Comparison of ENCODE assay signal across 26 mouse cellular contexts in genomic region chr17:29311602-29312001, GRCm38 (mm10). TPM values are rescaled to one million over a fixed set of nuclear protein-coding genes. Genes with fewer than 3 reads are reported as not detected.
DNase-seq lines count a peak whose midpoint lies in the region; ATAC-seq lines count a peak whose summit lies in the region.
"Had no signal": no experiment of that assay in that cellular context is flagged by ENCODE, and none has a peak within 500 bp of the region (broad histone marks: within the 10 kb centered on the region; RNA-seq: fewer than 3 reads in every experiment).

No protein-coding gene starts in this region.

- intact Hi-C loops in left cerebral cortex, postnatal 25 days (cut with DNase I): no loop called here

- H3K4me2 ChIP-seq in kidney, embryonic 16.5 days (replicated peaks; ENCODE audit: low read depth, low read length): no peak overlapping the region
- H3K4me2 ChIP-seq: forebrain, embryonic 13.5 days; heart, embryonic 12.5 days; heart, embryonic 15.5 days; hindbrain, embryonic 13.5 days had no signal

- WGBS in kidney, embryonic 16.5 days: 91% methylated on average over 8 of the region's 8 CpGs

- no peaks in the 10 kb centered on the region for H3K27me3 ChIP-seq in kidney, embryonic 16.5 days (ENCODE audit: insufficient read depth, low read length)
- H3K27me3 ChIP-seq: forebrain, embryonic 13.5 days; heart, embryonic 12.5 days; heart, embryonic 15.5 days; hindbrain, embryonic 13.5 days; Patski had no signal

- no peak overlapping the region for H3K9ac ChIP-seq in kidney, embryonic 16.5 days (replicated peaks; ENCODE audit: low read length)
- H3K9ac ChIP-seq: forebrain, embryonic 13.5 days; heart, embryonic 12.5 days; heart, embryonic 15.5 days; hindbrain, embryonic 13.5 days had no signal

- DNase-seq in frontal cortex, postnatal 10 days (ENCODE audit: low spot score in 2 of 2): no peak
- DNase-seq in left cerebral cortex, postnatal 25 days (ENCODE audit: low spot score in 2 of 2): peak; percentile 39 to 69
- no peak for DNase-seq in left cerebral cortex, adult 18-20 months (ENCODE audit: low spot score in 2 of 2)
- DNase-seq in right cerebral cortex, adult 2 months (ENCODE audit: low spot score in 2 of 2): peak; percentile 26 to 44
- DNase-seq in right cerebral cortex, postnatal 4 days: no peak
- DNase-seq in brain, adult 2 months (ENCODE audit: low read depth, low spot score): peak; percentile 77
- DNase-seq: adrenal gland, adult 2 months; adrenal gland, postnatal 14 days; cerebellum, adult 18-20 months; cerebellum, adult 9-10 months; cerebellum, postnatal 14 days; gastrocnemius, postnatal 25 days; heart, adult 18-20 months; heart, postnatal 10 days; heart, postnatal 36 days had no signal

- H3K4me1 ChIP-seq in kidney, embryonic 16.5 days (ENCODE audit: insufficient read depth, low read length): peaks cover 9% of the 10 kb centered on the region
- H3K4me1 ChIP-seq: forebrain, embryonic 13.5 days had no signal

- H3K36me3 ChIP-seq in kidney, embryonic 16.5 days (ENCODE audit: insufficient read depth, low read length): no peaks in the 10 kb centered on the region; the same call in 1 of the 2 replicates
- H3K36me3 ChIP-seq: forebrain, embryonic 10.5 days; heart, embryonic 12.5 days; heart, embryonic 15.5 days; hindbrain, embryonic 10.5 days; hindbrain, embryonic 13.5 days had no signal

- ATAC-seq in frontal cortex, adult (ENCODE audit: low TSS enrichment): peak; percentile 87
- ATAC-seq in kidney, embryonic 16.5 days (ENCODE audit: low FRiP score, low TSS enrichment): no peak
- ATAC-seq: forebrain, embryonic 13.5 days; forebrain, embryonic 16.5 days; hindbrain, embryonic 16.5 days; Patski had no signal

- no peak overlapping the region for H3K27ac ChIP-seq in kidney, embryonic 16.5 days (ENCODE audit: low read length)
- H3K27ac ChIP-seq: forebrain, embryonic 10.5 days; forebrain, embryonic 13.5 days; heart, embryonic 15.5 days; hindbrain, embryonic 13.5 days had no signal

- H3K9me3 ChIP-seq in kidney, embryonic 16.5 days (ENCODE audit: low read length): peaks cover 6% of the 10 kb centered on the region; the same call in 1 of the 2 replicates
- H3K9me3 ChIP-seq: heart, embryonic 15.5 days; hindbrain, embryonic 13.5 days had no signal

- H3K4me3 ChIP-seq in kidney, embryonic 16.5 days (ENCODE audit: low read length): no peak overlapping the region
- H3K4me3 ChIP-seq: forebrain, embryonic 10.5 days; forebrain, embryonic 13.5 days; heart, embryonic 12.5 days; heart, embryonic 15.5 days; hindbrain, embryonic 10.5 days; hindbrain, embryonic 13.5 days had no signal

RNA-seq across cellular contexts. Expression of gene Pi16, which starts 5.9 kb away (rescaled TPM):
- total RNA-seq in left cerebral cortex, postnatal 25 days (2021): 1 to 10 TPM; 1.1 to 1.5 TPM
- total RNA-seq in left cerebral cortex, adult 18-20 months (2021): 1 to 10 TPM; 1.4 to 2.0 TPM
- polyA plus RNA-seq in kidney, embryonic 16.5 days (2015; fragmentation: Nextera tagmentation; extraction: Ambion mirVana): 2.4 and 3.1 TPM in 2 replicates
- polyA plus RNA-seq: Patski had no signal

RNA-seq across cellular contexts. Expression of gene Mtch1, which starts 36.1 kb away (rescaled TPM):
- total RNA-seq in left cerebral cortex, postnatal 25 days (2021): 100 to 1,000 TPM; 553 to 573 TPM
- total RNA-seq in left cerebral cortex, adult 18-20 months (2021): 100 to 1,000 TPM; 592 to 615 TPM
- 189 and 316 TPM in 2 replicates for polyA plus RNA-seq in kidney, embryonic 16.5 days (2015; fragmentation: Nextera tagmentation; extraction: Ambion mirVana)

RNA-seq across cellular contexts. Expression of gene BC004004, which starts 43.0 kb away (rescaled TPM):
- 10 to 100 TPM; 86.2 to 93.7 TPM for total RNA-seq in left cerebral cortex, postnatal 25 days (2021)
- total RNA-seq in left cerebral cortex, adult 18-20 months (2021): 100 to 1,000 TPM in 1 of 2 experiments, 10 to 100 TPM in 1; 95.0 to 100 TPM
- 85.6 TPM in 2 replicates for polyA plus RNA-seq in kidney, embryonic 16.5 days (2015; fragmentation: Nextera tagmentation; extraction: Ambion mirVana)

RNA-seq across cellular contexts. Expression of gene Ppil1, which starts 47.6 kb away (rescaled TPM):
- total RNA-seq in left cerebral cortex, postnatal 25 days (2021): 10 to 100 TPM; 19.7 to 20.8 TPM
- 10 to 100 TPM; 17.9 to 19.3 TPM for total RNA-seq in left cerebral cortex, adult 18-20 months (2021)
- polyA plus RNA-seq in kidney, embryonic 16.5 days (2015; fragmentation: Nextera tagmentation; extraction: Ambion mirVana): 167 and 186 TPM in 2 replicates

RNA-seq across cellular contexts. Expression of gene Fgd2, which starts 49.1 kb away (rescaled TPM):
- 1 to 10 TPM; 5.2 to 6.8 TPM for total RNA-seq in left cerebral cortex, postnatal 25 days (2021)
- total RNA-seq in left cerebral cortex, adult 18-20 months (2021): 1 to 10 TPM; 5.0 to 6.0 TPM
- polyA plus RNA-seq in kidney, embryonic 16.5 days (2015; fragmentation: Nextera tagmentation; extraction: Ambion mirVana): 14.4 and 16.2 TPM in 2 replicates

Comparison
In these comparisons a context has a peak if more than half of its experiments do, and no peak if none do; other contexts are left out.
1. DNase-seq: peak in left cerebral cortex, postnatal 25 days (2 of 2), right cerebral cortex, adult 2 months (2 of 2) and brain, adult 2 months (single experiment); none in frontal cortex, postnatal 10 days (0 of 2), left cerebral cortex, adult 18-20 months (0 of 2) and right cerebral cortex, postnatal 4 days (single experiment).